Mouse (Mus musculus): Measurements from ENCODE around the gene Elf5.
A peak's percentile ranks its signal among the peaks of the same experiment; 100 is the strongest.

The Elf5 gene

GRCm38 (mm10) chr2:103411348-103411747 is at the start of gene Elf5:
Gene Elf5 (plus strand): TSS chr2:103411688.
- DNase-seq (ENCODE audit: low spot score): no peak

DNA sequence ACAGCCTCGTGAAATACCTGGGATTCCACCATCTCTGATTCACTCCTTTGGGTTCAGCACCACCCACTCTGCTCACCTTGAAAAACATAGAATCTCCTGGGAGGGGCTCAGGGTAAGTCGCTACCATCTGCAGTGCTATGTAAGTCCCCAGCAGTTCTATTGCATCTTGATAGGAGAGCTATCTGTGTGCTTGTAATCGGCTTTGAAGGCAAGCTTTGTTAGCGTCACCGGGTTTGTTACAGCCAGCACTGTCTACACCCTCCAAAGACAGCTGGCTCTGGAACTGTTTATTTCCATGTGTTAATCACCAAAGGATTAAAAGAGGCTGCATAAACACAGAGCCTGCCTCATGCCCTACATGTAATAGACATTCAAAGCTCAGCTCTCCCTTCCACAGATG is 38.9 kb upstream of the Elf5 start:
- DNase-seq (ENCODE audit: low spot score): no peak

DNA sequence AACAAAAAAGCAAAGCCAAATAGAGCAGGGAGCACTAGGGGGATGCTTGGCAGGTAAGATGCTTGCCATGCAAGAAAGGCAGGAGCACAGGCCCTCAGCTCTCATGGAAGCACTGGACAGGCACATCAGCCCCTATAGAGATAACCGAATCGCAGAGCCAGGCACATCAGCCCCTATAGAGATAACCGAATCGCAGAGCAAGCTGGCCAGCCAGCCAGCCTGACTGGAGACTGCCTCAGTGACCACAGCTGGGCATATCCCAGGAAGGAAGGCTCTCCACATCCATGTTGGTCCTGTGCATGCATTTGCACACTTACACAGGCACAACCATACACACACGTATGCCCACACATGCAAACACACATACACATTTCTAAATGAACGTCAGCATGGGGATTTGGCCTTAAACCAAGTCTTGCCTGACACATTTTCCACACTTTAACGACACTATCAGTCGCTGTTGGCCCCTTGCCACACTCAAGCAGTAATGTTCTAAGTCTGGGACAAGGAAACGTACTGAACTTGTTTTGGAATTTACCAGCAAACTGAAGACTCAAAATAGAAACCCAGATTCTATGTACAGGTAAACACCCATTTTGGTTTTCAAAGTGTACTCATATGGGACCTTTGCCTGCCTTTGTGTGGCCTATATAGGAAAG is 31.9 kb upstream of the Elf5 start:
- DNase-seq (ENCODE audit: low spot score): no peak

- no peak for DNase-seq (ENCODE audit: low spot score)
Measured at GRCm38 (mm10) chr2:103382174-103382573, 29.3 kb upstream of the Elf5 start.

GRCm38 (mm10) chr2:103387881-103388280 is 23.6 kb upstream of the Elf5 start:
- no peak for DNase-seq (ENCODE audit: low spot score)

GRCm38 (mm10) chr2:103388311-103388710 is 23.2 kb upstream of the Elf5 start:
- no peak for DNase-seq (ENCODE audit: low spot score)

- no peak for DNase-seq (ENCODE audit: low spot score)
Measured at GRCm38 (mm10) chr2:103390086-103390988, 21.2 kb upstream of the Elf5 start.

DNA sequence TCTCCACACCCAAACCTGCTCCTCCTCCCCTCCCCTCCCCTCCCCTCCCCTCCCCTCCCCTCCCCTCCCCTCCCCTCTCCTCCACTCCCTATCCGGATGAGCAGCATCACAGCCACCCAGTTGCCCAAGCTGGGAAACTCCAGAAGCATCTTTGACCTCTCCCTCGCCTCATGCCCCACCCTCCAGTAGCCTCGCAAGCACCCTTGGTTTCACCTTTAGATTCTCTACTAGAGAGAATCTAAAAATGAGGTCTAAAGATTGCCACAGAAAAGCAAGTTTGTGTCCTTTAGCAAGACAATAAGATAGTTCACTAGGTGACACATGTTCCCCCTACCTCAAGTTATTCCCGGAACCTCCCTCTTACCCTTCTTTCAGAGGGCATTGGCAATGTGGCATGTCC is 19.9 kb upstream of the Elf5 start:
- no peak for DNase-seq (ENCODE audit: low spot score)

- no peak for DNase-seq (ENCODE audit: low spot score)
Measured at GRCm38 (mm10) chr2:103398110-103398509, 13.4 kb upstream of the Elf5 start.

GRCm38 (mm10) chr2:103400691-103401090 is 10.8 kb upstream of the Elf5 start:
- DNase-seq (ENCODE audit: low spot score): no peak

DNA sequence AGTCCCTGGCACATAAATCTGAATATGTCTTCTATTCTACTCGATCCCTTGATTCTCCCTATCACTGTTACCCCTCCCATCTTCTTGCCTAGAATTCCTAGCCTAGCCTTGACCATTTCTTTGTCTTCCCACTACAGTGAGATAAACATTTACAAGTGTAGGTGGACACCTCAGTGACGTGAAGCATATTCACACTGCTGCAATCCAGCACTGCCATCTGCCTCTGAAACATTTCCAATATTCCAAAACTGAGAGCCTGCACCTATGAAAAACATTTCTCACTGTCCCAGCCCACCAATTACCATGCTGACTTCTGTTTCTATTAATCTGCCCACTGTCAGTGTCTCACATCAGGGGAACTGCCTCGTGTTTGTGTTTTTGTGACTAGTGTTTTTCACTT is 5.2 kb upstream of the Elf5 start:
- DNase-seq (ENCODE audit: low spot score): no peak

DNA sequence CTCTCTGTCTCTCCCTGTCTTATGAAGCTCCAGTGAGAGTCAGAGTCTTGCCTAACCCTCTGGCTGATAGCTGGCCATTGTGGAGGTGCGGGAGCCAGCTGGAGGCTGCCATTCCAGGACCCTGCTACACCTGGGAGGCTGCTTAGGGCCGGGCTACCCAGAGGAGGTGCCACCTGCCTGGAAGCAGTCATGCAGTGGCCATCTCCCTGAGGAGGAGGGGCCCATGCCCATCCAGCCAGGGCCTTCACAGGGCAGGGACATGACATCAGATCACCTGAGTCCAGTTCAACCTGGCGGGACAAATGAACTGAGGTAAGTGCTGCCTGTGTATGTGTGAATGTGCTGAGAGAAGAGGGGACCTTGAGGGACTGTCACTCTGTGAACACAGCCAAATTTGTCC is 328 bp downstream of the Elf5 start:
- DNase-seq (ENCODE audit: low spot score): no peak

DNA sequence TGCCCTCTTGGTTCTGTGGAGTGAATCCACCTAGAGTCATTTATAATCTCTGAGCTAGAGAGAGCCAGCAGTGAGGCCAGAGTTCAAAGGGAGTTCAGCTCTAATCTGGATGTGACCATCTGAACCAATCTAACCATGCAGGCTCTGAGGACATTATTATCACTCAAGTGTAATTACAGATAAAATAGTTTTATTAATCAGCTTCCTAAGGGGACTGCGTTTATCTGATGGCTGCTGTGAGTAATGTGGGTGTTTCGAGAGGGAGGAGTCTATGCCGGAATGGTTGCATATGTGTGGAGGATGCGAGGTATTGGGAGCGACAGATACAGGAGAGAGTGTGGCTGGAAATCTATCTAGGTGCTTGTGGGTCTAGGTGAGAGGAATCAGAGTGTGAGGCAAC is 1.9 kb downstream of the Elf5 start:
- DNase-seq (ENCODE audit: low spot score): no peak

- no peak for DNase-seq (ENCODE audit: low spot score)
Measured at GRCm38 (mm10) chr2:103415774-103416173, 4.3 kb downstream of the Elf5 start.

GRCm38 (mm10) chr2:103420650-103421507 is 9.4 kb downstream of the Elf5 start:
- no peak for DNase-seq (ENCODE audit: low spot score)

- no peak for DNase-seq (ENCODE audit: low spot score)
Measured at GRCm38 (mm10) chr2:103423884-103424283, 12.4 kb downstream of the Elf5 start.

DNA sequence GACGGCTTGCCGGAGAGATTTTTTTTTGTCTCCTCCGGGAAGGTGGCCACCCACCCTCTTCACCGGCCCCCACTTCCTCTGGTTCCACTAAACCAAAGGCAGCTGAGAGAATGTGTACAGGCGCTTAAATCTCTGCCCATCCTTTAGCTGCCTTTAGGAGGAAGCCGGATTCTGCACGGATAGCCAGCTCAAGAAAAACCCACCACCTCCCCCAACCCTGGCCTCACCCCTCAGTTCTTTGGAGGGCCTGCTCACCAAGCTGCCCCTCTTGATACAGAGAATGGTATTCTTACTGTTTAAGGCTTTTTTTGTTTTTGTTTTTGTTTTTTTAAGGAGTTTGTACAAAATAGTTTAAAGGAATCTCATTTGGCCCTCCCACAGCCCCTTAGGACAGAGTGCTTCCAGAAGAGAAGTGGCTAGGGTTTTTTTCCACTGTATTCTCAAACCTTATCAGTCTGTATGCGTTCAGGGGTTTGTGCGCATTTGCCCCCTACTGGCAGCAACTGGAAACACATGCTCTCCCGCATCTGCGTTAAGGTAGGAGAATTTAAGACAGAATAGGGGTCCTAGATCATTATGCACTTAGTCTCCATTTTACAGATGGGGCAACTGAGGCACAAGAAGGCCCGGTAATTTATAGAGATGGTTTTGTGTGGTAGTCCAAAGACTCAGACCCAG is 13.0 kb downstream of the Elf5 start:
- DNase-seq (ENCODE audit: low spot score): peak; percentile 21

- no peak for DNase-seq (ENCODE audit: low spot score)
Measured at GRCm38 (mm10) chr2:103425456-103426063, 14.1 kb downstream of the Elf5 start.

- DNase-seq (ENCODE audit: low spot score): no peak
Measured at GRCm38 (mm10) chr2:103428356-103428755, 16.9 kb downstream of the Elf5 start.

- no peak for DNase-seq (ENCODE audit: low spot score)
Measured at GRCm38 (mm10) chr2:103430712-103431111, 19.2 kb downstream of the Elf5 start.

DNA sequence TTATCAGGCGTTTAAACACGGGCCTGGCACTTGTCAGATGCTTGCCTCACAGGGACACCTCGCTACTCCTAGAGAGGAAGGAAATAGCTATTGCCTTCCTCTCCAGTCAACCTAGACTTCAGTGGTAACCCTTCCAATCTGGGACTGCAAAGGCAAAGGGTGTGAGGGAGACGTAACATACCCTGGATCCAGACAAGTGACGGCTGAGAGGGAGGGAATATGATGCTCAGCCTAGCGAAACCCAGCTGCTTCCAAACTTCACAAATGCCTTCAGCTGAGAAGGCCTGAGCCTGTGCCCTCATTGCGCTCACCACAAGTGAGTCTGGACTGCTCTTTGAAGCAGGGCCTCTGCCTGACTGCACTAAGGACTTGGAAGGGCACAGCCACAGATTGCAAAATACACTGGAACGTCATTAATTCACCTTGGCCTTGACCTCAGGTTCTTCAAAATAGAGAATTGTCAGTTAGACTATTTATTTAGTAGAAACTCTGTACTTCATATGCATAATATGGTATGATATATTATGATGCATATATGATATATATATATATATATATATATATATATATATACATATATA is 21.3 kb downstream of the Elf5 start:
- no peak for DNase-seq (ENCODE audit: low spot score)

Measured in ovary, postnatal 10 days (tissue).